Comparison of ENCODE assay signal across 15 mouse cellular contexts in genomic region chr10:86863429-86863828, GRCm38 (mm10).
A peak's percentile ranks its signal among the peaks of the same experiment; 100 is the strongest.
DNase-seq lines count a peak whose midpoint lies in the region; ATAC-seq and TF ChIP-seq lines count a peak whose summit lies in the region.
"Had no signal": no experiment of that assay in that cellular context is flagged by ENCODE, and none has a peak within 500 bp of the region (broad histone marks: within the 10 kb centered on the region; RNA-seq: fewer than 3 reads in every experiment).

No protein-coding gene starts in this region.

- no peak overlapping the region for H3K27ac ChIP-seq in heart, adult 2 months
- H3K27ac ChIP-seq in heart, embryonic 12.5 days (ENCODE audit: poor library complexity, severe bottlenecking) = no peak overlapping the region
- no peak overlapping the region for H3K27ac ChIP-seq in lung, embryonic 14.5 days (ENCODE audit: low read depth)
- H3K27ac ChIP-seq in neural tube, embryonic 15.5 days (replicated peaks) = no peak overlapping the region
- H3K27ac ChIP-seq: heart, embryonic 13.5 days; hindbrain, embryonic 12.5 days; limb, embryonic 12.5 days; macrophage had no signal

- intact Hi-C loops in heart, adult 2 months (cut with DNase I) = no loop called here

- TF ChIP-seq EP300 in heart, adult 2 months (IDR thresholded peaks at IDR 0.05; ENCODE audit: insufficient read depth, low read depth, low read length) = no peak

- no peak overlapping the region for H3K4me2 ChIP-seq in heart, embryonic 12.5 days
- H3K4me2 ChIP-seq in lung, embryonic 14.5 days = no peak overlapping the region
- H3K4me2 ChIP-seq in neural tube, embryonic 15.5 days = no peak overlapping the region
- H3K4me2 ChIP-seq: heart, embryonic 13.5 days; hindbrain, embryonic 12.5 days; limb, embryonic 12.5 days had no signal

- WGBS in heart, adult 2 months = 84% methylated on average over 6 of the region's 6 CpGs
- WGBS in heart, embryonic 12.5 days = 82% methylated on average over 6 of the region's 6 CpGs
- 83% methylated on average over 6 of the region's 6 CpGs for WGBS in lung, embryonic 14.5 days
- 90% methylated on average over 6 of the region's 6 CpGs for WGBS in neural tube, embryonic 15.5 days

- no peak for TF ChIP-seq POLR2A in heart, adult 2 months (IDR thresholded peaks at IDR 0.05; ENCODE audit: insufficient read depth, low read depth, low read length)

- no peak for ATAC-seq in heart, embryonic 12.5 days (ENCODE audit: insufficient number of reproducible peaks, low FRiP score)
- no peak for ATAC-seq in lung, embryonic 14.5 days (ENCODE audit: insufficient read depth)
- no peak for ATAC-seq in neural tube, embryonic 15.5 days (ENCODE audit: low FRiP score)
- ATAC-seq: activated CD4-positive, CD25-positive, alpha-beta regulatory T cell, adult 4 months had no signal

- H3K36me3 ChIP-seq in heart, adult 2 months (ENCODE audit: control insufficient read depth, insufficient read depth, low read length) = no peaks in the 10 kb centered on the region
- no peaks in the 10 kb centered on the region for H3K36me3 ChIP-seq in heart, embryonic 12.5 days
- H3K36me3 ChIP-seq in lung, embryonic 14.5 days (ENCODE audit: insufficient read depth) = no peaks in the 10 kb centered on the region
- H3K36me3 ChIP-seq in splenic B cell, adult 2 months (ENCODE audit: control insufficient read depth, insufficient read depth, low read length, poor library complexity, severe bottlenecking) = no peaks in the 10 kb centered on the region
- H3K36me3 ChIP-seq in neural tube, embryonic 15.5 days = no peaks in the 10 kb centered on the region
- H3K36me3 ChIP-seq: heart, embryonic 13.5 days; hindbrain, embryonic 12.5 days; limb, embryonic 12.5 days had no signal

- no peaks in the 10 kb centered on the region for H3K4me1 ChIP-seq in heart, adult 2 months (ENCODE audit: control insufficient read depth, insufficient read depth, low read length)
- 0 out of 2 replicates have a peak, but pooled peaks cover 6% of the 10 kb centered on the region for H3K4me1 ChIP-seq in heart, embryonic 12.5 days (replicated peaks)
- H3K4me1 ChIP-seq in lung, embryonic 14.5 days (ENCODE audit: insufficient read depth) = no peaks in the 10 kb centered on the region
- H3K4me1 ChIP-seq in neural tube, embryonic 15.5 days = no peaks in the 10 kb centered on the region
- H3K4me1 ChIP-seq: hindbrain, embryonic 12.5 days; limb, embryonic 12.5 days had no signal

- peak; percentile 49 for TF ChIP-seq CTCF in heart, adult 2 months (IDR thresholded peaks at IDR 0.05)
- TF ChIP-seq CTCF in lung, embryonic 14.5 days (IDR thresholded peaks at IDR 0.05; ENCODE audit: low read depth) = peak; percentile 51

- no peak overlapping the region for H3K9ac ChIP-seq in heart, adult 2 months (ENCODE audit: low read depth, low read length)
- no peak overlapping the region for H3K9ac ChIP-seq in heart, embryonic 12.5 days
- H3K9ac ChIP-seq in lung, embryonic 14.5 days = no peak overlapping the region
- H3K9ac ChIP-seq in neural tube, embryonic 15.5 days (replicated peaks) = no peak overlapping the region
- H3K9ac ChIP-seq: heart, embryonic 13.5 days; hindbrain, embryonic 12.5 days; limb, embryonic 12.5 days had no signal

- DNase-seq in heart, adult 2 months = no peak
- DNase-seq in lung, embryonic 14.5 days = no peak
- no peak for DNase-seq in lung, postnatal 14 days
- peak; percentile 71 for DNase-seq in ZHBTc4 (ENCODE audit: low read depth, low spot score)
- DNase-seq in splenic B cell, adult 2 months (ENCODE audit: low read depth, low spot score) = peak; percentile 2
- no peak for DNase-seq in frontal cortex, adult 2 months (ENCODE audit: extremely low spot score in 1 of 2, low spot score in 1 of 2)
- DNase-seq: right cerebral cortex, postnatal 4 days had no signal

- H3K4me3 ChIP-seq in heart, adult 2 months = no peak overlapping the region
- H3K4me3 ChIP-seq in heart, embryonic 12.5 days = no peak overlapping the region
- no peak overlapping the region for H3K4me3 ChIP-seq in lung, embryonic 14.5 days (ENCODE audit: low read depth, low read length)
- no peak overlapping the region for H3K4me3 ChIP-seq in neural tube, embryonic 15.5 days (replicated peaks)
- H3K4me3 ChIP-seq: erythroblast, embryonic 14.5 days; heart, embryonic 13.5 days; hindbrain, embryonic 12.5 days; limb, embryonic 12.5 days had no signal

- no peaks in the 10 kb centered on the region for H3K9me3 ChIP-seq in heart, embryonic 12.5 days (replicated peaks)
- no peaks in the 10 kb centered on the region for H3K9me3 ChIP-seq in lung, embryonic 14.5 days (ENCODE audit: low read depth, low read length)
- no peaks in the 10 kb centered on the region for H3K9me3 ChIP-seq in neural tube, embryonic 15.5 days (replicated peaks)
- H3K9me3 ChIP-seq: heart, embryonic 13.5 days; hindbrain, embryonic 12.5 days; limb, embryonic 12.5 days had no signal

- no peaks in the 10 kb centered on the region for H3K27me3 ChIP-seq in heart, adult 2 months (ENCODE audit: control insufficient read depth, insufficient read depth, low read length)
- no peaks in the 10 kb centered on the region for H3K27me3 ChIP-seq in heart, embryonic 12.5 days (replicated peaks)
- H3K27me3 ChIP-seq in lung, embryonic 14.5 days (ENCODE audit: insufficient read depth, low read length) = no peaks in the 10 kb centered on the region
- H3K27me3 ChIP-seq in splenic B cell, adult 2 months (ENCODE audit: control insufficient read depth, insufficient read depth, low read length, poor library complexity, severe bottlenecking) = no peaks in the 10 kb centered on the region
- no peaks in the 10 kb centered on the region; the same call in 1 of the 2 replicates for H3K27me3 ChIP-seq in neural tube, embryonic 15.5 days (replicated peaks)
- H3K27me3 ChIP-seq: heart, embryonic 13.5 days; hindbrain, embryonic 12.5 days had no signal

- no peaks in the 10 kb centered on the region for H3K79me2 ChIP-seq in heart, adult 2 months (replicated peaks; ENCODE audit: control insufficient read depth, insufficient read depth, low read length)

Comparison
In these comparisons a context has a peak if more than half of its experiments do, and no peak if none do; other contexts are left out.
1. DNase-seq: peak in ZHBTc4 (single experiment) and splenic B cell, adult 2 months (single experiment); none in heart, adult 2 months (0 of 2), lung, embryonic 14.5 days (single experiment), lung, postnatal 14 days (single experiment) and frontal cortex, adult 2 months (0 of 2).